Mouse (Mus musculus) T-helper 1 cell (primary cell): ENCODE measurements around the gene Gadd45b.

Experiments
- in situ Hi-C: fragments of 300-600 bp; cut with MboI, MseI; formaldehyde crosslinking; loops from one replicate; pipeline ENCODE4 v1.15.1; 2025; ENCODE audit warnings: high pct_unique_total_duplicates

Gadd45b gene

DNA sequence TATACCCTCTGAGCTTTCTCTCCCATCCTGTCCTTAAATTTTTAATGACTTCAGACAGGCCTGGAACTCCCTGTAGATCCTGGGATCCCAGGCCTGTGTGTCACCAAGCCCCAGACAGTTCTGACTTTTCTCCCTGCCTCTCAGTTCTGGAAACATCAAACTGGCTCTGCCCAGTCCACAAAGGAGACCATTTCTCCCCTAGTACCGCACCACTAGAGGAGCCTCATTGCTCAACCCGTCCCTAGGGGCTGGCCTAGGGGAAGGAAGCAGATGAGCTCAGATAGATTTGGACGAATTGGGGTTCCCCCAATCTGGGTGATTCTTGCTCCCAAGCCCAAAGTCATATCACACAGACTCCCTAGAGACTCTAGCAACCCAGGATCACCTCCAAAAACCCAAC is 5.4 kb downstream of the Gadd45b start:
- in situ Hi-C loops = no loop called here

DNA sequence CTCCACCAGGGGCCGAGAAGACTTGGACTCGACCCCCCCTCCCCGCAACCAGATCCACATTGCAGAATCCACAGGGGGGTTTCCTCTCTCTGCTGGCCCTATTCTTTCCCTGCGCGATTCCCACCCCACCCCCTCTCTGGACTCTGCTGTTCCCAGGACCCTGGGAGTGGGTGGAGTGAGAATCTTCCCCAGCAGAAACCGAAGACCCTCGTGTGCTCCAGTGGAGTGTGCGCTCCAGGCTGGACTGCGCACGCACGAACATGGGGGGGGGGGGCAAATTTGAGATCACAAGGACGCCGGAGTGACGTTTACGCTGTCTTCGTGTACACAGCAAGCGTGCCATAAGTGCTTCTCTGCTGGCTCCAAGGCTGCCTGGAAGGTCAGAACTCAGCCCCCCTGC is 5.8 kb downstream of the Gadd45b start:
- in situ Hi-C loops = no loop called here

DNA sequence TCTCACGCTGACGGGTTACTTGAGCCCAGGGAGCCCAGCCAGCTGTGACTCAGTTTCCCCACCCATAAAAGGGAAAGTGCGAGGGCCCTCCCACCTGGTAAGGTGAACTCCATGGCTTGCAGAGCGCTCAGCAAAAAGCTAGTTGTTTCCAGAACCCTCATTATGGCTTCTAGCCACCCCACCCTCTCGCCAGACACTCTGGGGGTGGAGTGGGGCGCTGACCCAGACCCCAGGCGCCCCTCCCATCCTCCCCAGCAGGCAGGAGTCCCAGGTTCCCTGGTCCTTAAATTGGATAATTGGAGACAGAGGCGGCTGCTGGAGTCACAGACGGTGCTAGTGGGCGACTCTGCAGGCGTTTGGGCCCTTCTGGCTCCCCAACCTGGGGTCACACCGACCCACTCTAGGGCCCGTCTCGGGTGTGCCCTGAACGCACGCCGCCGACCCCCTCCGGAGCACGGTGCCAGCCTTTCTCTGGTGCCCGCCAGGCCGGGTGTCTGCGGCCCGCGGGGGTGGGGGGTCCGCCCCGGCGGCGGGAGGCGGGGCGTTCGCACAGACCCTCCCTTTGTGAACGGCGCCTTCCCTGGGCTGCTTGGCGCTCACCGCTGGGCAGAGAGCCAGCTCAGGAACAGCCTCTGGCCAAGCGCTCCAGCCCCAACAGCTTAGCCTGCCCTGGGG is 6.4 kb downstream of the Gadd45b start:
- in situ Hi-C loops = no loop called here

DNA sequence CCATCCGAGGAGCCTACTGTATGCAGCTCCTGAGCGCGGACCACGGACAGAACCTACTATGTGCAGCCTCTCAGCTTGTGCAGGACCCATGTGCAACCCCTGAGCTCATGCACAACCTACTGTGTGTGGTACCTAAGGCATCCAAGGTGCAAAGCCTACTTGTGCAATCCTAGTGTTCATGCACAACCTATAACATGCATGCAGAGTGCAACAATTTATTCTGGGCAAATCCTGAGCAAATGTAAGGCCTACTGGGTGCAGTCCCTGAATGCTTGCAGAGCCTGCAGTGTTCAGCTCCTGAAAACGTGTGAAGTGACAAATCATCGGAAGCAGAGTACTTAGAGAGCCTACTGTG is 6.9 kb downstream of the Gadd45b start:
- in situ Hi-C loops = no loop called here

DNA sequence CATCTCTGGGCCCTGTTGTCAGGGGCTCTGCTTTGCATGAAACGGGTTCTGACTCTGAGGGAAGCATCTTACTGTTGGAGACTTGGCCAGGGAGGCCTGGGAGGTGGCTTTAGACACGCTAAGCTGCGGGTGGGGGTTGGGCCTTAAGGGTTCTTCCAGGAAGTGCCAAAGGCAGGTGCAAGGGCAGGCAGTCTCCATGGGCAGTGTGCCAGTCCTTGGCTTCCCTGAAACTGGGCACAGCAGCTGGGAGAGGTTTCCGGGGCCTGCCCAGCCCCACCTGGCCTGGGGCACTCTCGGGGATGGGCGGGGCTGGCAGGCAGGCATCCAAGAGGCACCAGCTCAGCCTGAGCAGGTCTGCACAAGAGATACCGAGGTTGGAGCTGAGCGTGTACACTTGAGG is 7.8 kb downstream of the Gadd45b start:
- in situ Hi-C loops = no loop called here

DNA sequence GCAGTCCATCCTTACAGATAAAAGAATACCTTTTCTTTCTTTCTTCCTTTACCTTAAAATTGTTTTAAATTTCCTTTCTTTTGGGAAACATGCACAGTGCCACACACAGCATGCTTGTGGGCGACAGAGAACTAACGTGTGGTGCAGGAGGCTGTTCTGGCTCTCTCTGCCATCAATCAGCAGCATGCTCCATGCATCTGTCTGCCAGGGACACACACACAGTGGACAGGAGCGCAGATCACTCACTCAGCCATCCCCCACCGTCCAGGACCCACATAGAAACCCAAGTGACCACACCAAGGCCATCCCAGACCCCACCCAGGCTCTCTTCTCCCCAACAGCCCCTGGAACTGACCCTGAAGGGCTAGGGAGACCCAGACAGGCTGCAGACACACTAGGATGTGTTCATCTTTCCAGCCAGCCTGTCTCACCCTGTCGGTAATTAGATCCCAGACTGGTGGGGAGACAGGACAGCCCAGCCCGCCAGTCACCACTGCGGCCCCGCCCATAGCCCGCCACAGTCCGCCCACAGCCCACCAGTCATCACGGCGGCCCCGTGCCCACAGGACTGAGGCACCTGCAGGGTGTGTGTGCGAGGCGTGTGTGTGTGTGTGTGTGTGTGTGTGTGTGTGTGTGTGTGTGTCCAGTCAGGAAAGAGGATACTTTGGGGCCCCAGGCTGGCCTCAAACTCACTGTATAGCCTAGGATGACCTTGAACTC is 9.1 kb downstream of the Gadd45b start:
- in situ Hi-C loops = no loop called here

DNA sequence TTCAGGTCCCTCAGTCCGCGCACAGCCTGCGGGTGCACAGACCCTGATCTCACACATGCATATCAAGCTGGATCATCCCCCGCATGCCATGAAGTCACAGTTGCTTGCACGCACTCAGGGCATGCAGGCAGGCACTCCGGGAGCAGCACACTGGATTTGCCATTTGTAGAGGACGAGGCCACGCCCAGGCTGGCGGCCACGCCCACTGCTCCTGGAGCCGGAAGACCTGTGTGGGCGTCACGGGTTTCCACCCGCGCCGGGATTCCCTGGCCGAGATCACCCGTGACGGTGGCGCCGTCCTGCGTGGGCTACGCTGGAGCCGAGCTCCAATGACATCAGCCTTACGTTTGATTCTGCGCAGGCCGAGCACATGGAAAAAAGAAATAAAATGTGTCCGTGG is 9.8 kb downstream of the Gadd45b start:
- in situ Hi-C loops = no loop called here

DNA sequence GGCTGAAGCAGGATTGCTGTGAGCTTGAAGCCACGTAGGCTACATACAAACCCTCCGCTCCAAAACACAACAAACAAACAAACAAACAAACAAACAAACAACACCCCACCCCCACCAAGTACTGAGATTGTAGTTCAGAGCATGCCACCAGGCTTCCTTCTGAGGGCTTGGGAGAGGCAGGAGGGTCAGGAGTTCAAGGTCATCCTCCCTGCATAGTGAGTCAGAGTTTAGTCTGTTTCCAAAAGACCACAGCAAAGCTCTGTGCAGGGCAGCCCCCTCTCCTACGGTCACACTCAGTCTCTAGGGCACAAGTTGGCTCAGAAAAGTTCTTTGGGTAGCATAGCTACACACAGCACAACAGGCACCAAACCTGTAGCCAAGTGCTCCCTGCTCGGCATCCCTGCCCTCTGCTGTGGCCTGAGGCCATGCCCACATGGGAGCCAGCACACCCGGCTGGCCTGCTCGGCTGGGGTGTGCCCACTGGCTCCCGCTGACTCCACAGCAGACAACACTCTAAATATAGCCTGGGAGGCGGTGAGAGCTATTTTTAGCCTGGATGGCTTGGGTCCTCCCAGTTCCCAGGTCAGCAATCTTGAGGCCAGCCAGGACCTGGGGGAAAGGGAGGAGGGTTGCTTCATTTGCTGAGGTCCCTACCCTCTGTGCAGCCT is 10.6 kb downstream of the Gadd45b start:
- in situ Hi-C loops = no loop called here

DNA sequence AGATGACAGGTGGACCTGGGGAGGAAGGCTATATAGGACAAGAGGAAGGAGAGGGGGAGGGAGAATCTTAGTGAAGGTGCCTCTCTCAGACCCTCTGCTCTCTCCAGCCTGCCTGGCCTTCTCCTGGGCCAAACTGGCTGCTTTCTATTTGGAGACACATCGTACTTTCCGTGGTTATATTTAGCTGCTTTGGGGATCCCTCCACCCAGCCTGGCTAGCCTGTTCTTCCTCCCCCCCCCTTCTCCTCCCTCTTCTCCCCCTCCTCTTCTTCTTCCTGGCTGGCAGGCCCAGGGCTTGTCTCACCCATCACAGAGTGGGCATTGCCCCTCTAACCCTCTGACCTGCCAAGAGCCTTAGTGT is 11.1 kb downstream of the Gadd45b start:
- in situ Hi-C loops = no loop called here

DNA sequence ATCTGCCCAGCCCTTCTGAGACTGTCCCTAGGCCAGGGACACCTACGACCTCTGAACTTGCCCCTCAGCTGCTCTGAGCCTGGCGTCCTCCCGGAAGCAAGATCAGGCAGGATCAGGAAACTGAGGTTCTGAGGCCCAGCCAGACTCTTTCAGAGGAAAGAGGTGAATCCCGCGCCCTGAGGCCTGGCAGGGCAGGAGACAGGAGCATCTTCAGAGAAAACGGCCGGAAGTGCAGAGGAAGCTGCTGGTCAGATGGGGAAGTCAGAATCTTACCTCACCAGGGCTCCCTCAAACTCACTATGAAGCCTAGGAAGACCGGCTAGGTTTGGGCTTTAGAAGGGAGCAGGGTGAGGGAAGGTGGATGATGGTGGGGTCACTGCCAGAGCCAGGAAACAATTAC is 13.0 kb downstream of the Gadd45b start:
- in situ Hi-C loops = no loop called here

DNA sequence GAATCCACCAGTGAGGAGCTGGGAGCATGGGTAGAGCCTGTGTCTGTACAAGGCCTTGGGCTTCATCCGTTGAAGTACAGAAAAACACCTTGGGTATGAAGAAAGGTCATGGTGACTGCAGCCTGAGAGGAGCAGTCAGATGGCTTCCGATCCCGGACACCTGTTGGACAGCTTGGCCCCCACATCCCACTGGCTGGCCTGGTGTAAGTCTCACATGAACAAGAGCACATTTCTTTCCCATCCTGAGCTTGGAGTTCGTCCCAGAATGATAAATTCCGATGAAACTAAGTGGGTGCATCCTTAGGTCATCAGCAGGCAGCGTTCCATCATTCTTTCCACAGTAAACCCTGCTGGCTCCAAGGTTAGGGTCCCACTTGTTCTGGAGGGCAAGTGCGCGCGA is 13.8 kb downstream of the Gadd45b start:
- in situ Hi-C loops = no loop called here

DNA sequence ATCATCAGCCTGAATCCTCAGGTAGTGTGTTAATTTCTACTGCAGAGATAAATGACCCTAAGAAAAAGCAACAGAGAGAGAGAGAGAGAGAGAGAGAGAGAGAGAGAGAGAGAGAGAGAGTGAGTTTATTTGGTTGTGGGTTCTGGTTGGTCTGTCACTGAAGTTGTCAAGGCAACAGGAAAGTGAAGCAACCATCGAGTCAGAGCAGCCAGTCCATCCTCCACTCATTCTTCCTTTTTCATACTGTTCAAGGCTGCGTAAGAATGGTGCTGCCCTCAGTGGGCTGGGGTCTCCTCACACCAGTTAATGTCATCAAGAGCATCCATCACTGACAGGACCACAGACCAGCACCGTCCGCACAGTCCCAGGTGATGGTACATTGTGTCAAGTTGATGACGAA is 14.4 kb downstream of the Gadd45b start:
- in situ Hi-C loops = no loop called here

DNA sequence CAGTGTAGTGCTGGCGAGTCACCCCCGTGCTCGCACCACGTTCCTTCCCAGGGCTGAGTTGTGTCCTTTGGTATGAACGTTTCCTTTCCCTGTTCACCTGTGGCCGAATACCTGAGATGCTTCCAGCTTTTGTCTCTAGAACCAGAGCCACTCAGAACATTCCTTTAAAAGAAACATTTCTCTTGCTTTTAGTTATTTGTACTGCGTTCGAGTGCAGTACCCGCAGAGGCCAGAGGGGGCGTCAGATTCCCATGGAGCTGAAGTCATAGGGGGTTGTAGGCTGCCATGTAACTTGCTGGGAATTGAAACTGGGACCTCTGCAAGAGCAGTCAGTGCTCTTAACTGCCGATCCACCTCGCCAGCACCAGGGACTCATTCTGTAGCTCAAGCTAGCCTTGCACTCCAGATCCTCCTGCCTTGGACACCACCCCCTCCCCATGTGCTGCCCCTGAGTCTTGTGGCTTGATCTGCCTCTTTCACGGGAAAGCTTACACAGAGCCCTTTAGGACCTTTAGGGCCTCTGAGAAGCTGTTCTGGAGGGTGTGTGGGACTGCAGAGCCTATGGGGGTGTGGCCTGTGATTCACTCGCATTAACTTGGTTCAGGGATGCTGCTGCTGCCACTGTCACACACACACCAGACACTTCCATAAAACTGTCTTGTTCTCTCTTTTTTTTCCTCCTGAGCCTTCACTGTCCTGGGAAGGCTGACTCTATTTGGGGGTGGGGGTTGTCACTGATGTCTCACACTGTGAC is 17.0 kb downstream of the Gadd45b start:
- in situ Hi-C loops = no loop called here

DNA sequence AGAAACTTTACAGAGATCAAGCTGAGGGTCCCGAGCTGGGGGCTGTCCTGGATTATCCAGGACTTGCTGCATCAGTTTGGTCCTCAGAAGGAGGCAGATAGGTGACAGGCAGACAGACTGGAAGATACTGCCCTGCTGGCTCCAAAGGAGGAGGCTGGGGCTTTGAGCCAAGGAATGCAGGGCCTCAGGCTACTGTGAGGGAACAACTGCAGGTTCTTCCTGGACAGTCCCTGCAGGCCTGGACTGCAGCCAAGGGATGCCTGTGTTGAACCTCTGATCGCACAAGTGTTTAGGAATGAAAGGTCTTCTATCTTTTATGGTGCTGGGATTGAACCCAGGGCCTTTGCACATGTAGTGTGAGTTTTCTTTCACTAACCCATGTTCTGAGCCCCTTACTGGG is 17.9 kb downstream of the Gadd45b start:
- in situ Hi-C loops = no loop called here

DNA sequence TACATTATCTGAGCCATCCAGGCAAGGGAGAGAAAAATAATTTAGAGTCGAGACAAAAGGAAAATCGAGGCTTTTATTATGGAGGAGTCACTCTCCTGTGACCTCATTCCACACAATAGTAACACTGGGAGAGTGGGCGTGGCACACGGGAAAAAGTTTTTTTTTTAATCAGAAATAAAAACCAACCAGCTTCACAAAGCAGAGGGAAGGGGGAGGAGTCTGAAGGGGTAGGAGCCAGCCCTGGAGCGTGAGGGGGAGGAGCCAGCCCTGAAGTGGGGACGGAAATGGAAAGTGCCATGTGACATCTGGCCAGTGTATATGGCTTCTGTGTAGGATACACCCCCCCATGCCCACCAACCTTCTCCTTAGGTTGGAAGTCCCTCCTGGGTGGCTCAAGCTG is 18.7 kb downstream of the Gadd45b start:
- in situ Hi-C loops = no loop called here

DNA sequence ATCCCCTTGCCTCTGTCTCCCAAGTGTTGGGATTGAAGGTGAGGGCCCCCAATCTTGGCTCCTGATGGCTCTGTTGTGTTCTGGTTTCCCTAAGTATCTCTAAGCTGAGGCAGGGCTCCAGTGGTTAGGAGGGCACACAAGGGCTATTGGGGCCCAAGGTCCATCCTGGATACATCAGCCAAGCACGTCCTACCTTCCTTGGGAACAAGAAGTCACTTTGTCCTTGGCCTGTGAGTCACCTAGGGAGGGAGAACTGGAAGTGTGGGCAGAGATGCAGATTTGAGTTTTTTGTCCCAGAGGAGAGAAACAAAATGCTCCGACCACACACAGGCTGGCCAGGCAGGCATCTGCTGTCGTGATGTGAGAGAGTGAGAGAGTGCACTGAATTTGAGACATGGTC is 19.2 kb downstream of the Gadd45b start:
- in situ Hi-C loops = no loop called here

DNA sequence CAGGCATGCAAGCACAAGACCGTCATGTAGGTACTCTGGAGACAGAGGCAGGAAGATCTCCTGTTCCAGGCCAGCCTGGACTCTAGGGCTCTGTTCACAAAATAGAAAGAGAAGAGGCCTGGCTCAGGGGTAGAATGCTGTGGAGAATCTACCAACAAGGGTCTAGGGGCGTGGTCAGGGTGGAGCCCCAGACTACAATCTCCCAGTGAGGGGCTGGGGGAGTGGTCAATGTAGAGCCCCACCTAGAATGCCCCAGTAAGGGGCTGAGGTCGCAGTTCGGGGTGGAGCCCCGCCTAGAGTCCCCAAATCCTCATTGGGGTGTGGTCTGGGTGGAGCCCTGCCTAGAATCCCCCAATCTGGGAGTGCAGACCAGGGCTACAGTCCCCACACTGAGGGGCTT is 20.4 kb downstream of the Gadd45b start:
- in situ Hi-C loops = loop anchor here (5.0 kb wide), 1 partner anchor 37 kb away; no protein-coding TSS in a partner anchor

DNA sequence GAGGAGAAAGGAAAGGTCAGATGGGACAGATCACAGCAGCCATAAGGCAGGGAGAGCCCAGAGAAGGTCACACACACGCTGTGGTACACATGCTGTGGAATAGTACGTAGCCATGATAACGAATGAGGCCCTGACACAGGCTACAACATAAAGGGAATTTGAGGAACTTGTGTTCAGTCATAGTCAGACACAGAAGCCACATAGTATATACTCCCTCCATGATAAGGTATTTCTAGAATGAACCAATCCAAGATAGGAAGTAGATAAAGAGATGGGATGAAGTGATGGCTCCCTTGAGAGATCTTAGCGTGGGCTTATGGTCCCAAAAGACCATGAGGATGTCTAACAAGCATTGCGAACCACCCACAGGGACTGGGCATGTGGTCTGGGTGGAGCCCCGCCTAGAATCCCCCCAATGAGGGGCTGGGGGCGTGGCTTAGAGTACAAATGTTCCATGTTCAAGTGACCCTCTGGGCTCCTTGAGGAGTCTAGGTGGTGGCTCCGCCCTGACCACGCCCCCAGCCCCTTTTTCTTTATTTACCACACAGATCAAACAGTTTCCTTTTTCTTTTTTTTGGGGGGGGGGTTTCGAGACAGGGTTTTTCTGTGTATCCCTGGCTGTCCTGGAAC is 22.0 kb downstream of the Gadd45b start:
- in situ Hi-C loops = loop anchor here (5.0 kb wide), 1 partner anchor 35 kb away; no protein-coding TSS in a partner anchor

DNA sequence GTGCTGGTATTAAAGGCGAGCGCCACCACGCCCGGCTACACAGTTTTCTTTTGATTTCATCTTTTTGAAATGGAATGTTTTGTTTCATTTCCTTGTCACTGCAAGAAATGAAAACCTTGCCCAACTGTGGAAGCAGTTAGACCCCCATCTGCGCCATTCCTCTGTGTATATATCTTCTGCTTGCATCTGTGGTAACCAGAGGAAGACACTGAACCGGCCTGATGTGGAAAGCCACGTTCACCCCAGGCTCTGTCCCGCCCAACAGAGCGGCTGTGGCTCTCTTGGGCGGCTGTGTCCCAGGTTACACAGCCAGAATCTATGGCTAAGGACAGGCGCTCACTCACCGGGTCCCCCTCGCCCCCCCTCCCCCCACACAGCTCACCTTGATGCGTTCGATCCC is 22.6 kb downstream of the Gadd45b start:
- in situ Hi-C loops = loop anchor here (5.0 kb wide), 1 partner anchor 35 kb away; no protein-coding TSS in a partner anchor

DNA sequence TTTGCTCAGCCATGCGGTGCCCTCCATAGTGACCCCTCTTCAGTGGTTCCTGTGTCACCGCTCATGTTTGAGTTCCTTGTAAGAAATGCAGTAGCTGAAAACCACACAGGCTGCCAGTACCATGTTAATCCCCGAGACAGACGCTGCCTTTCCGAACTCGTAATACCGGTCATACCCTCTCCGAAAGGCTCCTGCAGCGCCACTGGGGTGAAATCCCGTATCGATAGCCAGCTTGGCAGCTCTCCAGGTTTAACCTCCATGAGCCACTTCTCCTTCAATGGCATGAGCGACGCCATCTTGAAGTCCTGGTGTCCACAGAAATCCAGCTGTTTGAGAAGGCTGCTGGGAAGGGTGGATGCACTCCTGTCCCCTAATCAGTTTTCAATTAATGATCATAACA is 24.5 kb downstream of the Gadd45b start:
- in situ Hi-C loops = loop anchor here (5.0 kb wide), 1 partner anchor 33 kb away; no protein-coding TSS in a partner anchor

DNA sequence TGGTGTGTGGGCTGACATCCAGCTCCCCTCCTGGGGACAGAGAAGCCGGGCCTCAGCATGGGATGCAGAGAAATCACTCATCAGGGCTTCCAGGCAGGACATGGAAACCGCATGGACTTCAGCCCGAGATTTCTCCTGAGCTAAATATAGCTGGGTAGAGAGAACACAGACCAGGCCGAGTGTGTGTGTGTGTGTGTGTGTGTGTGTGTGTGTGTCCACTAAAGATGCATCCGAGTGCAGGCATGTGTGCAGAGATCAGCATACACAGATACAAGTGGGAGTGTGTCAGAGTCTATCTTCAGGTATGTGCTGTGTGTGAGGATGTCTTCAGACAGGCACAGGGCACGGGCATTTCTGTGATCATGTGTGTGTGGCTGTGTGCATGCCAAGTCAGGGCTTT is 25.0 kb downstream of the Gadd45b start:
- in situ Hi-C loops = loop anchor here (5.0 kb wide), 1 partner anchor 32 kb away; no protein-coding TSS in a partner anchor

DNA sequence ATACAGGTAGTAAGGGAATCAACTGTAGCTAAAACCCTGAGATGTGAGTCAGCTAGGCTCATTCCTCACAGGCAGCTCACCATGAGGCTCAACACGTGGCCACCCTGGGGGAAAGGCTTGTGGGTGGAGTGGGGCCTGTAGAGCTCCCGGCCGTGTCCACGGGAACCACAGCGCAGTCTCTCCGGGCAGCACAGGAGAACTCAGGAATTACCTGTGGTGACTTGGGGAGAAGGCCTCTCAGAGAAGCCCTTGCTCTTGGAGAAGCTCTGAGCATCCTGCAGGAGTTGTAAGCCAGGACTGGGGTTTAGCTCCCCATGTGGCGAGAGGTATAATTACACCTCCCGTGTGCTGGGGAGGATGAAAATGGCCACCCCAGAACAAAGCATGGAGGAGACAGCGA is 25.7 kb downstream of the Gadd45b start:
- in situ Hi-C loops = no loop called here
